Mouse (Mus musculus): ENCODE results near the gene Lgalsl.

- TF ChIP-seq POU5F1 (IDR thresholded peaks at IDR 0.05; ENCODE audit: borderline replicate concordance, low read length) (no peak), CTCF (conservative IDR thresholded peaks at IDR 0.05; ENCODE audit: low read length) (no peak)
Measured at GRCm38 (mm10) chr11:20823301-20823700, 7.6 kb downstream of the Lgalsl start.
